Mouse (Mus musculus) heart, postnatal 0 days (tissue): ENCODE measurements at regions not wholly inside any gene's neighbourhood (a gene's known extent, or its start where the extent isn't known, plus 50 kb on each side); places are given as distances from the start of the nearest gene placed in this dataset.
A peak's percentile ranks its signal among the peaks of the same experiment; 100 is the strongest.

Experiments used
- ATAC-seq: fragments of 200-750 bp; cut with Nextera tagmentation; 2 replicates; pipeline ENCODE4 v1.8.0; 2017; ENCODE audit warnings: low read depth, moderate number of reproducible peaks, moderate library complexity; ENCODE audit not compliant: insufficient read depth
- DNase-seq: peaks from one replicate; pipeline ENCODE4 v3.0.0-alpha.2; 2016; ENCODE audit warnings: low spot score
- H3K27ac ChIP-seq: fragments of 300-500 bp; sonication (generic); 2 replicates; pipeline ENCODE4 v1.5.1; 2014; ENCODE audit warnings: low read depth, mild to moderate bottlenecking
- H3K27me3 ChIP-seq: fragments of 300-500 bp; sonication (generic); 2 replicates; pipeline ENCODE4 v1.6.1; 2014; ENCODE audit warnings: low read length, mixed read lengths; ENCODE audit not compliant: control insufficient read depth, insufficient read depth
- H3K36me3 ChIP-seq: fragments of 300-500 bp; sonication (generic); replicated peaks from 2 replicates; pipeline ENCODE4 v1.6.1; 2014; ENCODE audit warnings: low read length, mixed read lengths; ENCODE audit not compliant: control insufficient read depth, insufficient read depth
- H3K4me1 ChIP-seq: fragments of 300-500 bp; sonication (generic); 2 replicates; pipeline ENCODE4 v1.6.1; 2014; ENCODE audit warnings: antibody characterized with exemption; ENCODE audit not compliant: control insufficient read depth, insufficient read depth
- H3K4me2 ChIP-seq: fragments of 300-500 bp; sonication (generic); 2 replicates; pipeline ENCODE4 v1.6.1; 2014; ENCODE audit warnings: low read depth, mild to moderate bottlenecking, low read length, moderate library complexity
- H3K4me3 ChIP-seq: fragments of 300-500 bp; sonication (generic); 2 replicates; pipeline ENCODE4 v1.5.1; 2014; ENCODE audit warnings: low read depth, low read length
- H3K9ac ChIP-seq: fragments of 300-500 bp; sonication (generic); replicated peaks from 2 replicates; pipeline ENCODE4 v1.6.1; 2014; ENCODE audit warnings: low read depth, low read length, mixed read lengths
- H3K9me3 ChIP-seq: fragments of 300-500 bp; sonication (generic); replicated peaks from 2 replicates; pipeline ENCODE4 v1.6.1; 2016; ENCODE audit warnings: low read length; ENCODE audit not compliant: control insufficient read depth
- CTCF ChIP-seq: IDR thresholded peaks from 2 replicates; pipeline ENCODE4 v1.5.1; 2016; ENCODE audit warnings: antibody characterized with exemption, control low read depth, low read depth
- EP300 ChIP-seq: IDR thresholded peaks from 2 replicates; pipeline ENCODE4 v1.6.1; 2016; ENCODE audit warnings: antibody characterized with exemption, low read depth
- WGBS: fragments of 180-500 bp; shearing (Covaris S2); extraction: QIAGEN DNeasy Blood & Tissue Kit; methylation state at CpG from one replicate; pipeline ENCODE4 v1.1.7; 2014; 5-methylcytosine and 5-hydroxymethylcytosine counted together

DNA sequence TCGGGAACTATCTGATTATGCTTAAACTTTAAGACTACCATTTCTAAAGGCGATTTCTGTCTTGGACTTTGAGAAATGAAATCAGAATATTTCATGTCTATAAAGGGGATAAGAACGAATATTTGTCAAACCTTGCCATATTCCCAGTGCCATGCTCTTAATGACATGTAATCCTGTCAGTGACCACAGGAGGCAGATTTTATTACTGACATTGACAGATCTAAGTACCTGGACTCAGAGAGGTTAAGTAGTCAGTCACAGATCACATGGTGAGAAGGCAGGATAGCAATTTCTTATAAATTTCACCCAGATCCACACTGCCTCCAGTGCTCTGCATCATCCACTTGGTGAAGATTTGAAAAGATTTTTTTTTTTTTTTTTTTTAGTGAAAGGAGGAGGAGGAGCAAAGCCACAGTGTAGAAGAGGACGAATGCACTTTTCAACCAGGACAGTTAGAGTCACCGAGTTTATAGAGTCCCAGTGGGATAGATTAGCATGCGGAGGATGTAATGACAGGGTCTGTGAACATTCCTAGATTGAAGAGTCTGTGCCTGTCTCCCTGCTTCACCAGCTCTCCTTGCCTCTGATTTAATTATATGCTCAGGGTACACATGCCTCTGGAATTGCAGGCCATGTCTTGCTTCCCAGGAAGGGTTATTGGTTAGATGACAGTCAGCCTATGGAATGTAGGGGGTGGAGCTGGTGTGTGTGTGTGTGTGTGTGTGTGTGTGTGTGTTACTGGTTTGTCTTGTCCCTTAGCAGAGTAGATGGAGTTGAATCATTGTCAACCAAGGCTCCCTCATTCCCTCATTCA lies 1379.7 kb downstream of the Gsdmc2 start:
- H3K4me1 ChIP-seq, result no peaks in the 10 kb centered on the region
- TF ChIP-seq CTCF (no peak; the same call in 1 of the 2 replicates), EP300 (no peak)
- ATAC-seq (no peak), DNase-seq (no peak)
- no peaks in the 10 kb centered on the region for H3K27me3 ChIP-seq
- 69% methylated on average over 6 of the region's 6 CpGs for WGBS
- H3K36me3 ChIP-seq, result no peaks in the 10 kb centered on the region
- H3K4me2 ChIP-seq, result no peak overlapping the region
- no peak overlapping the region for H3K4me3 ChIP-seq
- no peak overlapping the region for H3K9ac ChIP-seq
- H3K9me3 ChIP-seq, result no peaks in the 10 kb centered on the region
- no peak overlapping the region for H3K27ac ChIP-seq

GRCm38 (mm10) chr15:62462698-62463097 lies 1382.3 kb downstream of the Gsdmc2 start:
- Histone ChIP-seq H3K4me1 (no peaks in the 10 kb centered on the region), H3K9ac (no peak overlapping the region), H3K9me3 (no peaks in the 10 kb centered on the region), H3K4me2 (no peak overlapping the region), H3K36me3 (no peaks in the 10 kb centered on the region), H3K4me3 (no peak overlapping the region), H3K27me3 (no peaks in the 10 kb centered on the region), H3K27ac (no peak overlapping the region)
- WGBS, result 38% methylated on average over 3 of the region's 3 CpGs
- no peak for TF ChIP-seq EP300
- TF ChIP-seq CTCF, result no peak
- ATAC-seq, result peak; percentile 55; the same call in 1 of the 2 replicates
- DNase-seq, result peak; percentile 39

GRCm38 (mm10) chr15:62461398-62462051 lies 1383.5 kb downstream of the Gsdmc2 start:
- Histone ChIP-seq H3K9me3 (no peaks in the 10 kb centered on the region), H3K27ac (no peak overlapping the region), H3K4me2 (no peak overlapping the region), H3K36me3 (no peaks in the 10 kb centered on the region), H3K4me3 (no peak overlapping the region), H3K9ac (no peak overlapping the region), H3K4me1 (no peaks in the 10 kb centered on the region), H3K27me3 (no peaks in the 10 kb centered on the region)
- 87% methylated on average over 7 of the region's 7 CpGs for WGBS
- DNase-seq (no peak), ATAC-seq (no peak)
- TF ChIP-seq CTCF (no peak), EP300 (no peak)

GRCm38 (mm10) chr15:62460724-62461123 lies 1384.3 kb downstream of the Gsdmc2 start:
- TF ChIP-seq CTCF (no peak), EP300 (no peak)
- Histone ChIP-seq H3K4me3 (no peak overlapping the region), H3K9ac (no peak overlapping the region), H3K27me3 (no peaks in the 10 kb centered on the region), H3K4me2 (no peak overlapping the region), H3K27ac (no peak overlapping the region), H3K4me1 (no peaks in the 10 kb centered on the region), H3K36me3 (no peaks in the 10 kb centered on the region), H3K9me3 (no peaks in the 10 kb centered on the region)
- DNase-seq (no peak), ATAC-seq (no peak)
- WGBS, result 77% methylated on average over 2 of the region's 2 CpGs

GRCm38 (mm10) chr15:62460026-62460607 lies 1384.9 kb downstream of the Gsdmc2 start:
- H3K4me1 ChIP-seq, result no peaks in the 10 kb centered on the region
- no peaks in the 10 kb centered on the region for H3K36me3 ChIP-seq
- H3K4me3 ChIP-seq, result no peak overlapping the region
- no peak for ATAC-seq
- H3K9me3 ChIP-seq, result no peaks in the 10 kb centered on the region
- 68% methylated on average over 6 of the region's 6 CpGs for WGBS
- no peaks in the 10 kb centered on the region for H3K27me3 ChIP-seq
- no peak overlapping the region for H3K4me2 ChIP-seq
- no peak overlapping the region for H3K9ac ChIP-seq
- no peak for TF ChIP-seq CTCF
- no peak for TF ChIP-seq EP300
- no peak for DNase-seq
- H3K27ac ChIP-seq, result no peak overlapping the region
